9 mouse cellular contexts compared by ENCODE assay signal in genomic region chr1:93175849-93176248, GRCm38 (mm10). TPM values are rescaled to one million over a fixed set of nuclear protein-coding genes. Genes with fewer than 3 reads are reported as not detected.
DNase-seq lines count a peak whose midpoint lies in the region; ATAC-seq and TF ChIP-seq lines count a peak whose summit lies in the region.
"Had no signal": no experiment of that assay in that cellular context is flagged by ENCODE, and none has a peak within 500 bp of the region (broad histone marks: within the 10 kb centered on the region; RNA-seq: fewer than 3 reads in every experiment).

No protein-coding gene starts in this region.

- H3K4me1 ChIP-seq in E14TG2a.4 (replicated peaks; ENCODE audit: low read depth, low read length) = peaks cover 40% of the 10 kb centered on the region
- peaks cover 37% of the 10 kb centered on the region for H3K4me1 ChIP-seq in hindbrain, embryonic 10.5 days (replicated peaks)
- peaks cover 19% of the 10 kb centered on the region for H3K4me1 ChIP-seq in midbrain, embryonic 13.5 days (replicated peaks)

- peak overlapping the region; percentile 89 for H3K27ac ChIP-seq in hindbrain, embryonic 10.5 days
- no peak overlapping the region for H3K27ac ChIP-seq in midbrain, embryonic 13.5 days

- H3K9ac ChIP-seq in midbrain, embryonic 13.5 days (replicated peaks) = no peak overlapping the region

- H3K4me2 ChIP-seq in midbrain, embryonic 13.5 days (replicated peaks) = peak overlapping the region; percentile 88

- H3K36me3 ChIP-seq in E14TG2a.4 (ENCODE audit: insufficient read depth, low read length) = no peaks in the 10 kb centered on the region
- no peaks in the 10 kb centered on the region for H3K36me3 ChIP-seq in hindbrain, embryonic 10.5 days
- H3K36me3 ChIP-seq in midbrain, embryonic 13.5 days = no peaks in the 10 kb centered on the region

- no peak for TF ChIP-seq CTCF in E14TG2a.4 (conservative IDR thresholded peaks at IDR 0.05; ENCODE audit: low read length)

- no peaks in the 10 kb centered on the region for H3K9me3 ChIP-seq in E14TG2a.4 (ENCODE audit: low read length)
- no peaks in the 10 kb centered on the region for H3K9me3 ChIP-seq in hindbrain, embryonic 10.5 days
- H3K9me3 ChIP-seq in midbrain, embryonic 13.5 days = no peaks in the 10 kb centered on the region

- DNase-seq in embryo, embryonic 10 days (ENCODE audit: low spot score) = peak; percentile 10
- no peak for DNase-seq in hindbrain, embryonic 10.5 days (ENCODE audit: low spot score)
- DNase-seq in urinary bladder, postnatal 4 days (ENCODE audit: low spot score in 2 of 2) = no peak
- no peak for DNase-seq in urinary bladder, postnatal 14 days (ENCODE audit: low spot score)
- no peak for DNase-seq in urinary bladder, postnatal 25 days (ENCODE audit: low spot score)

- ATAC-seq in midbrain, embryonic 13.5 days = peak; percentile 24; the same call in 1 of the 2 replicates

- peak overlapping the region; percentile 8 for H3K4me3 ChIP-seq in E14TG2a.4 (replicated peaks; ENCODE audit: low read length)
- peak overlapping the region; percentile 60 for H3K4me3 ChIP-seq in hindbrain, embryonic 10.5 days
- peak overlapping the region; percentile 46; the same call in 1 of the 2 replicates for H3K4me3 ChIP-seq in midbrain, embryonic 13.5 days (replicated peaks)

- peaks cover 63% of the 10 kb centered on the region for H3K27me3 ChIP-seq in E14TG2a.4 (ENCODE audit: insufficient read depth, low read length)
- H3K27me3 ChIP-seq in hindbrain, embryonic 10.5 days (ENCODE audit: insufficient read depth, poor library complexity, severe bottlenecking) = peaks cover 44% of the 10 kb centered on the region
- peaks cover 11% of the 10 kb centered on the region; the same call in 1 of the 2 replicates for H3K27me3 ChIP-seq in midbrain, embryonic 13.5 days

- WGBS in hindbrain, embryonic 10.5 days = 15% methylated on average over 6 of the region's 6 CpGs
- 19% methylated on average over 6 of the region's 6 CpGs for WGBS in midbrain, embryonic 13.5 days

RNA-seq across cellular contexts. Expression of gene Crocc2, which starts 7.3 kb away (rescaled TPM):
- 0.07 and 0.30 TPM in 2 replicates for polyA plus RNA-seq in hindbrain, embryonic 10.5 days (2016; fragmentation: Nextera tagmentation; extraction: Ambion mirVana)
- polyA plus RNA-seq in midbrain, embryonic 13.5 days (2015; fragmentation: Nextera tagmentation; extraction: Ambion mirVana) = 0.12 and 0.24 TPM in 2 replicates
- polyA plus RNA-seq: small intestine, adult 2 months had no signal

RNA-seq across cellular contexts. Expression of gene 2310007B03Rik, which starts 15.1 kb away (rescaled TPM):
- polyA plus RNA-seq in hindbrain, embryonic 10.5 days (2016; fragmentation: Nextera tagmentation; extraction: Ambion mirVana) = 0.78 and 1.1 TPM in 2 replicates
- polyA plus RNA-seq in midbrain, embryonic 13.5 days (2015; fragmentation: Nextera tagmentation; extraction: Ambion mirVana) = not detected in 2 replicates
- polyA plus RNA-seq: frontal cortex, adult 2 months had no signal

RNA-seq across cellular contexts. Expression of gene Agxt, which starts 40.8 kb away (rescaled TPM):
- not detected in 2 replicates for polyA plus RNA-seq in hindbrain, embryonic 10.5 days (2016; fragmentation: Nextera tagmentation; extraction: Ambion mirVana)
- polyA plus RNA-seq in midbrain, embryonic 13.5 days (2015; fragmentation: Nextera tagmentation; extraction: Ambion mirVana) = not detected in 2 replicates
- polyA plus RNA-seq: frontal cortex, adult 2 months had no signal

RNA-seq across cellular contexts. Expression of gene Sned1, which starts 59.8 kb away (rescaled TPM):
- polyA plus RNA-seq in hindbrain, embryonic 10.5 days (2016; fragmentation: Nextera tagmentation; extraction: Ambion mirVana) = 3.4 and 3.5 TPM in 2 replicates
- 5.8 and 6.7 TPM in 2 replicates for polyA plus RNA-seq in midbrain, embryonic 13.5 days (2015; fragmentation: Nextera tagmentation; extraction: Ambion mirVana)

Comparison
In these comparisons a context has a peak if more than half of its experiments do, and no peak if none do; other contexts are left out.
1. H3K4me3 ChIP-seq: peak in every context shown above with its lines; median percentile 60 in hindbrain, embryonic 10.5 days; 46 in midbrain, embryonic 13.5 days; 8 in E14TG2a.4.